Mouse (Mus musculus): ENCODE data around the gene Git1. TPM values are rescaled to one million over a fixed set of nuclear protein-coding genes. Genes with fewer than 3 reads are reported as not detected.

Gene Git1
- polyA plus RNA-seq, 1 experiment from 2014 or later, result 14.4 TPM

DNA sequence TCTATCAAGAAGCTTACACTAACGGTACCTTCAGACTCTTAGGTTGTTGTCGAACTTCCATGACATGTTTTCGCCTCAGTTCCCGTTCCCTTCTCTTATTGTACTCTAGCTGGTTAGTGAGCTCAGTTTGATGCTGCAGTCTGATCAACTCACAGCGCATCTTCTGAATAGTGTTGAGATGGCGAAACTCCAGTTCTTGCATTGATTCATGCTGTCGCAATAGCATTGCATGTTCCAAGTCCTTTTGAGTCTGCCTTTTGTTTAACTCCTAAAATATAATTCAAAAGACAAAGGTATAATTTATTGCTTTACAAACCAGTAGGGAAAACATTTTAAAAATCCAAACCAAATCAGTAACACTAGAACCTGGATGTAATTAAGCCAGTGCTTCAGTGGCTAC is 51.9 kb downstream of the Git1 start:
- Histone ChIP-seq H3K4me1 (no peaks in the 10 kb centered on the region), H3K36me3 (peaks cover 74% of the 10 kb centered on the region), H3K9ac (replicated peaks) (no peak overlapping the region), H3K4me3 (no peak overlapping the region), H3K27ac (replicated peaks) (no peak overlapping the region), H3K9me3 (no peaks in the 10 kb centered on the region), H3K4me2 (replicated peaks) (no peak overlapping the region), H3K27me3 (no peaks in the 10 kb centered on the region)
- WGBS, result 95% methylated on average over 7 of the region's 7 CpGs
- no peak for ATAC-seq (replicated peaks)

Other genes starting within 250 kb of the Git1 start
- gene Coro6, start 31.2 kb upstream of the Git1 start, polyA plus RNA-seq (2015; fragmentation: Nextera tagmentation; extraction: Ambion mirVana), result 0.08 and 0.09 TPM in 2 replicates
- gene Ankrd13b, start 3.9 kb upstream of the Git1 start, polyA plus RNA-seq (2015; fragmentation: Nextera tagmentation; extraction: Ambion mirVana), result 37.3 and 41.8 TPM in 2 replicates
- gene Abhd15, start 21.6 kb downstream of the Git1 start, polyA plus RNA-seq (2015; fragmentation: Nextera tagmentation; extraction: Ambion mirVana), result 1.9 and 2.4 TPM in 2 replicates
- gene Trp53i13, start 22.4 kb downstream of the Git1 start, polyA plus RNA-seq (2015; fragmentation: Nextera tagmentation; extraction: Ambion mirVana), result 15.0 and 19.5 TPM in 2 replicates
- not detected in 2 replicates for gene Gm10392, start 25.6 kb downstream of the Git1 start, polyA plus RNA-seq (2015; fragmentation: Nextera tagmentation; extraction: Ambion mirVana)
- gene Taok1, start 114.3 kb downstream of the Git1 start, polyA plus RNA-seq (2015; fragmentation: Nextera tagmentation; extraction: Ambion mirVana), result 27.0 and 28.9 TPM in 2 replicates
- gene Nufip2, start 192.6 kb downstream of the Git1 start, polyA plus RNA-seq (2015; fragmentation: Nextera tagmentation; extraction: Ambion mirVana), result 3.8 and 3.9 TPM in 2 replicates
- 0.18 and 0.38 TPM in 2 replicates for gene Cryba1, start 231.7 kb downstream of the Git1 start, polyA plus RNA-seq (2015; fragmentation: Nextera tagmentation; extraction: Ambion mirVana)